Mouse (Mus musculus): ENCODE data around the gene Lrriq4.

The Lrriq4 gene

DNA sequence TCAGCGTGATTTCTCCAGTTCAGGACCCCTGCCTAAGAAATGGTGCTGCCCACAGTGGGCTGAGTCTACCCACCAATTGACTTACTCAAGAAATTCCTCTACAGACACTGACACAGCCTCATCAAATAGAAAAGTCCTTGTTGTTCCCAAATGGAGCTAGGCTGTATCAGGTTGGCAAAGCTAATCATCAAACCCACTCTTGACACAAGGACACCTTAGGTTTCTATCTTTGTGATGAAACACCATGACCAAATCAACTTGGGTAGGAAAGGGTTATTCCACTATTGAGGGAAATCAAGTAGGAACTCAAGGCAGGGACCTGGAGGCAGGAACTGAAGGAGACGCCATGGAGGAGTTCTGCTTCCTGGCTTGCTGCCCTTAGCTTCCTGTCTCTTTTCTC is at the start of gene Lrriq4:
Gene Lrriq4, plus strand, starts transcription at position 301 of the 400 bp plus-strand sequence.
- DNase-seq (ENCODE audit: low spot score): no peak

DNA sequence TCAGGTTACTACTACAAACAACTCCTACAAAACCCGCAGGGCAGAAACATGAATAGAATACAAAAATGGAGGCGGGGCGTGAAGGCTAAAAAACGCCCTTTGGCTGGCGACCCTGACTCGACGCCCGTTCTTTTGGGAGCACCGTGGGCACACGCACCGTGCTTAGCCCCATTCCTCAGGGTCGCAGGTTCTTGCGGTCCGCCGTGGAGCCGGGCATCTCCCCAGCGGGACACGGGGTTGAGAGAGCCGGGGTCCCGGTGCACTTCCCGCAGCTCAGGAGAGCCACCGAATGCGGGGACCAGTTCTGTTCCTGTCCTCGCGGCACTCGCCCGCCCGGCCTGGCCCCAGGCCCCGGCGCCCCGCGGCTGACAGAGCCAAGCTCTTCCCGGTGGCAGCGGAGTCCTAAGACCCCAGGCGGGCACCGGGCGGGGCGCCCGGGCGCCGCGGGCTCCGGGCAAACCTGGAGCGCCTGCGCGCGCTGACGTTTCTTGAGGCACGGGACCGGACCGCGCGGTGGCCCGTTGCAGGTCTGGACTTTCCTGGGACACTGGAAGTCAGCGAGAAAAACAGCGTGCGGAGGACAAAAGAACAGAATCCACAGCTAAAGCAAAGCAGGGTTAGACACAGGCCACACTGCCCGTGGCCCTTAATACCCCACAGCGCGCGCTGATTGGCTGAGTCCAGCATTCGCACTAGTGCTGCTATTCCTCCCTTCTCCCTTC is 49.0 kb upstream of the Lrriq4 start:
- no peak for DNase-seq (ENCODE audit: low spot score)

DNA sequence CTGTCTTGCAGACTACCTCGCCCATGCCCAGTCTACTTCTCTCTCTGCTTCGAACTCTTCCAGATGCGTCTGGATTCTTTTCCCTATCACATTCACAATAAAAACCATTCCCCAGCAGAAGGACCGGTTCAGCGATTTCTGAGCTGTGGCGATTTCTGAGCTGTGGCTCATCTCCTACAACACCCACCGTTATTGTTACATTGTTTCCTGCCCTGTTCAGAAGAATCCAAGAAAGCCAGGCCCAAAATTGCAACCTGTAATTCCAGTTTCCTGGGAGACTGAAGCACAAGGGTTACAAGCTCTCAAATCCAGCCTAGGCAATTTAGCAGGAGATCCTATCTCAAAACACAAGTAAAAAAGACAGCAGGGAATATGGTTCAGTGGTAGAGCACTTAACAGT is 47.0 kb upstream of the Lrriq4 start:
- DNase-seq (ENCODE audit: low spot score): no peak

DNA sequence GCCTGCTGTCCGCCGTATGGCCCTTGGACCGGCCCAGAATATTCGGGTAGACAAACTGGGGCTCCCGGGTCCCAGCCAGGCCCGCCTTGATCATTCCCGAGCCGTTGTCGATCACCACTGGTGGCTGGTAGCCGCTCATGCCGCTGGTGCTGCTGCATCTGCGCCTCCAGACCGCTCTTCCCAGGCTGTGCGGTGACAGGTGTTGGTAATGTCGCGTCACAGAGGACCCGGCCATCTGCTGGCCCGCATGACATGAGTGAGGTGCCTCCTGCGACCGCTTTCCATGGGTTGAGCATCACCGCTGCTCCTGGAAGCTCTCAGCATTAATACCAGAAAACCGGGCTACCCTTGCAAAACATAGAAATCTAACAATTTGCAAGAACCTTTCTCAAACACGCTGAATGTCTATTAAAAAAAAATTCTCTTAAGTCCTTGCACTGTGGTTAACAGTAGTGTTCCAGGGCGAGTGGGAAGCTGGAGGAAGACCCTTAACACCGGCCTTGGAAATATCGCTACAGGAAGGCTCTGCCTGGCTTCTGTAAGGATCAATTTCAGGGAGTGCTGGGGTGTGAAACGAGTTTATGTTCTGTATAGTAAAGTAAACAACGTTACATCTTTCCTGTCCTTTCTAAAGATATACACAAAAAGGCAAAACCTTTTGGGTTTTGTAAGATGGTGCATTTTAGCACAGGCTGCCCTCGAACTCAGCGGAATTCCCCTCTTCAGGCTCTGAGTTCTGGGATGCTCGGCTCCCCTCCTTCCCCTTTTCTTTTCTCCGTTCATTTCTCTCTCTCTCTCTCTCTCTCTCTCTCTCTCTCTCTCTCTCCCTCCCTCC is 44.4 kb upstream of the Lrriq4 start, which contains the start of gene Actrt3:
Gene Actrt3, minus strand, starts transcription at position 229 of the 835 bp plus-strand sequence.
- DNase-seq (ENCODE audit: low spot score): no peak

GRCm38 (mm10) chr3:30600717-30601116 is 43.6 kb upstream of the Lrriq4 start:
- DNase-seq (ENCODE audit: low spot score): no peak

DNA sequence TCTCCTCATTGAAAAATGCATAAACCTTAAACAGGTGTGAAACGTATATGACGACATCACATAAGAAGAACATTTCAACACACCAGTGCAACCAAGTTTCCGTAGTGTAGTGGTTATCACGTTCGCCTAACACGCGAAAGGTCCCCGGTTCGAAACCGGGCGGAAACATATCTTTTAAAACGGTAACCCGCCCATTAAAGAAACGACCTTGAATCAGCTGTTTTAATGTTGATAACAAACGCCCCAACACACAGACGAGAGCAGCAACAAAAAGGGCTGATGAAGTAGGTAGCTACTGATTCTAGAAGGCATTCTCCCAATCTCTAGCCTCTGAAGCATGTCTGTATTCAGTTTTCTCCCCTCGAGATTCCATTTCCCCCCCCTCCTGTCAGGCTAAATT is 43.1 kb upstream of the Lrriq4 start:
- peak; percentile 91 for DNase-seq (ENCODE audit: low spot score)

- no peak for DNase-seq (ENCODE audit: low spot score)
These were observed 42.7 kb upstream of the Lrriq4 start for GRCm38 (mm10) chr3:30601610-30602064.

- DNase-seq (ENCODE audit: low spot score): peak; percentile 98
These were observed 42.1 kb upstream of the Lrriq4 start, which contains the start of gene Mynn for GRCm38 (mm10) chr3:30602065-30602739. Mynn (plus strand) TSS chr3:30602065.

GRCm38 (mm10) chr3:30602740-30603098 is 41.6 kb upstream of the Lrriq4 start:
- DNase-seq (ENCODE audit: low spot score): no peak

- DNase-seq (ENCODE audit: low spot score): no peak
These were observed 41.1 kb upstream of the Lrriq4 start for GRCm38 (mm10) chr3:30603256-30603655.

GRCm38 (mm10) chr3:30608999-30609398 is 35.3 kb upstream of the Lrriq4 start:
- no peak for DNase-seq (ENCODE audit: low spot score)

DNA sequence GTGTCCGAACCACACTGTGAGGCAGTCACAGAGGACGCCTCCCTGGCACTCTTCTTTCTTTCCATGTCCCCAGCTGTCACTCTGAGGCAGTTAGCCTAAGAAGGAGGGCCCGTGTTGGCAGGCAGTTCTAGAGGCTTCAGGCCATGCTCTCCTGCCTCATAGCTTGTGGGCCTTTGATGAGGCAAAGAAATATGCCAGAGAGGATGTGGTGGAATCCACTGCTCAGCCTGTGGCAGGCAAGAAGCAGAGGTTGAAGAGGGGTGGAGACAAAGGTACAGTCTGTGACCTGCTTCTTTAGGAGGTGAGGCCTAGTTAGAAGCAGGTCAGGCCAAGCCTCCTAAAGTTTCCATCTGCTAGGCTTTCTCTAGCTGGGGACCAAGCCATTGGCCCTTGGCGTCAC is 33.4 kb upstream of the Lrriq4 start:
- DNase-seq (ENCODE audit: low spot score): no peak

GRCm38 (mm10) chr3:30620132-30620531 is 24.2 kb upstream of the Lrriq4 start:
- no peak for DNase-seq (ENCODE audit: low spot score)

DNA sequence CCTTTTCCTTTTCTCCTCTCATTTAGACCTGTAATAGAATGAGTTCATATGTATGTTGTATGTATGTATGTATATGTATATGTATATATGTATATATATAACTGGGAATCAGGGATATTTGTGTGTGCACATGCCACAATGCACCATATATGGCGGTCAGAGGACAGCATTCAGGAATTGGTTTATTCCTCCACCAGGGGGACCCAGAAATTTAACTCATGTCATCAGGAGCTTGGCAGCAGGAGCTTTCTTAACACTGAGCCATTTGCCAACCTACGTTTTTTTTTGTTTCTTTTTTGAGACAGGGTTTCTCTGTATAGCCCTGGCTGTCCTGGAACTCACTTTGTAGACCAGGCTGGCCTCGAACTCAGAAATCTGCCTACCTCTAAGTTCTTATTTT is 10.6 kb upstream of the Lrriq4 start:
- no peak for DNase-seq (ENCODE audit: low spot score)

DNA sequence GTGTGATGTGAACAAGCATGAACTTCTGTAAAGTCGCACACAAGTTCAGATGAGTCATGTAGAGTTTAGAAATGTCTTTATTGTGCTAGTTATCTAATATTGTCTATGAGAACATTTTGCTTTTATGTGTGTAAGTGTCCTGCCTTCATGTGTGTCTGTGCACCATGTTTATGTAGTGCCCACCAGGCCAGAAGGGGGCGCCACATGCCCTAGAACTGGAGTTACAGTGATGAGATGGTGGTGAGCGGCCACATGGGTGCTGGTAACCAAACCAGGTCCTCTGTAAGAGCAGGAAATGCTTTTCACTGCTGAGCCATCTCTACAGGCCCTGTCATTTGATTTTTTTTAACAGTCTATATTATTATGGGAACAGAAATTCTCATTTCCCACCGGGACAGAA is 8.7 kb upstream of the Lrriq4 start:
- no peak for DNase-seq (ENCODE audit: low spot score)

GRCm38 (mm10) chr3:30646761-30647160 is 2.5 kb downstream of the Lrriq4 start:
- DNase-seq (ENCODE audit: low spot score): no peak

DNA sequence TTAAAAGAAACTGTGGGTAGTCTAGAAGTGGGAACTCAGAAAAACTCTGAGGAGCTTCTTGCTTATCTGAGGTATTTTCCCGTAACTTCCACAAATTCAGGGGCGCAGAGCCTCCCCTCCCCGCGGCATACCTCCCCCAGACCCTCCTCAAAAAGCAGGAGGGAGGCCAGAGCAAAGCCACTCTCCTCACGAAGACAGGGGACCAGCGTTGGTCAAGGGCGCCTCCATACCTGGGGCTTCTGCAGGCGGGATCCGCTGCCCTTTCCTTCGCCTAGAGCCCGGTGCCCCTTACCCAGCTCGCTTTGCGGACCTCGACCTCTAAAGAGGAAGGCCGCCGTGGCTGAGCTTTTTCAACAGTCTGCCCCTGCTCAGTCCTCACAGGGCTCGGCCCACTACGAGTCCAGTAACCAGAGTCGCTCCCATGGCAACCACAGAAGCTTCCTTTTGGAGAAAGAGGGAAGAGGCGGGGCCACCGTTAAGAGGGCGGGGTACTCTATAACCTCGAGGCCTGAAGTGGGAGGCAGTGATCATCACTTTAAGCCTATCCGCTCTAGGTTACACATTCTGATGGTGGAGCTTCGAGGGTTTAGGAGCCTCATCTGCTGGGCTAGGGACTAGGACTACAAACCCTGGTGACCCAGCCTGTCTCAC is 3.3 kb downstream of the Lrriq4 start, which contains the start of gene Lrrc34:
Gene Lrrc34, minus strand, starts transcription at position 430 of the 651 bp plus-strand sequence.
- no peak for DNase-seq (ENCODE audit: low spot score)

- no peak for DNase-seq (ENCODE audit: low spot score)
These were observed 4.2 kb downstream of the Lrriq4 start for GRCm38 (mm10) chr3:30648466-30648865.

- no peak for DNase-seq (ENCODE audit: low spot score)
These were observed 5.9 kb downstream of the Lrriq4 start for GRCm38 (mm10) chr3:30650062-30650841.

- DNase-seq (ENCODE audit: low spot score): no peak
These were observed 11.6 kb downstream of the Lrriq4 start for GRCm38 (mm10) chr3:30655937-30656336.

GRCm38 (mm10) chr3:30658486-30658885 is 14.2 kb downstream of the Lrriq4 start:
- DNase-seq (ENCODE audit: low spot score): no peak

Measured in layer of hippocampus, adult 9-10 months (tissue).